Mouse (Mus musculus) heart, embryonic 16.5 days (tissue): Measurements from ENCODE around the gene Adtrp. TPM values are rescaled to one million over a fixed set of nuclear protein-coding genes. Genes with fewer than 3 reads are reported as not detected.

ENCODE experiments used
- ATAC-seq: fragments of 200-750 bp; cut with Nextera tagmentation; replicated peaks from 2 replicates; pipeline ENCODE4 v1.8.0; 2017; ENCODE audit warnings: moderate number of reproducible peaks; ENCODE audit not compliant: insufficient read depth, low FRiP score; ENCODE audit errors: extremely low read depth
- H3K27ac ChIP-seq: fragments of 300-500 bp; sonication (generic); 2 replicates; pipeline ENCODE4 v1.5.1; 2014; ENCODE audit warnings: mild to moderate bottlenecking, low read length, control low read depth, moderate library complexity
- H3K27me3 ChIP-seq: fragments of 300-500 bp; sonication (generic); 2 replicates; pipeline ENCODE4 v1.6.1; 2014; ENCODE audit warnings: low read length, mixed read lengths; ENCODE audit not compliant: control insufficient read depth, insufficient read depth
- H3K36me3 ChIP-seq: fragments of 300-500 bp; sonication (generic); 2 replicates; pipeline ENCODE4 v1.6.1; 2014; ENCODE audit not compliant: control insufficient read depth, insufficient read depth
- H3K4me1 ChIP-seq: fragments of 300-500 bp; sonication (generic); 2 replicates; pipeline ENCODE4 v1.6.1; 2014; ENCODE audit warnings: low read length, mixed read lengths; ENCODE audit not compliant: control insufficient read depth, insufficient read depth
- H3K4me2 ChIP-seq: fragments of 300-500 bp; sonication (generic); 2 replicates; pipeline ENCODE4 v1.6.1; 2014; ENCODE audit warnings: low read depth, mild to moderate bottlenecking, control low read depth, low read length
- H3K4me3 ChIP-seq: fragments of 300-500 bp; sonication (generic); 2 replicates; pipeline ENCODE4 v1.5.1; 2014; ENCODE audit warnings: mild to moderate bottlenecking, control low read depth, low read length
- H3K9ac ChIP-seq: fragments of 300-500 bp; sonication (generic); 2 replicates; pipeline ENCODE4 v1.6.1; 2014; ENCODE audit warnings: low read length, control low read depth
- H3K9me3 ChIP-seq: fragments of 300-500 bp; sonication (generic); replicated peaks from 2 replicates; pipeline ENCODE4 v1.6.1; 2016; ENCODE audit warnings: low read length; ENCODE audit not compliant: control insufficient read depth
- WGBS: fragments of 180-500 bp; shearing (Covaris S2); extraction: QIAGEN DNeasy Blood & Tissue Kit; methylation state at CpG from one replicate; pipeline ENCODE4 v1.1.7; 2014; 5-methylcytosine and 5-hydroxymethylcytosine counted together
- polyA plus RNA-seq: library from polyadenylated mRNA; unstranded; fragments of >200 nt; fragmentation: Nextera tagmentation; extraction: Ambion mirVana; gene quantifications from 2 replicates; pipeline ENCODE4 v1.2.1, GENCODE M21; 2015

Gene Adtrp
- polyA plus RNA-seq, 1 experiment from 2014 or later = not detected

DNA sequence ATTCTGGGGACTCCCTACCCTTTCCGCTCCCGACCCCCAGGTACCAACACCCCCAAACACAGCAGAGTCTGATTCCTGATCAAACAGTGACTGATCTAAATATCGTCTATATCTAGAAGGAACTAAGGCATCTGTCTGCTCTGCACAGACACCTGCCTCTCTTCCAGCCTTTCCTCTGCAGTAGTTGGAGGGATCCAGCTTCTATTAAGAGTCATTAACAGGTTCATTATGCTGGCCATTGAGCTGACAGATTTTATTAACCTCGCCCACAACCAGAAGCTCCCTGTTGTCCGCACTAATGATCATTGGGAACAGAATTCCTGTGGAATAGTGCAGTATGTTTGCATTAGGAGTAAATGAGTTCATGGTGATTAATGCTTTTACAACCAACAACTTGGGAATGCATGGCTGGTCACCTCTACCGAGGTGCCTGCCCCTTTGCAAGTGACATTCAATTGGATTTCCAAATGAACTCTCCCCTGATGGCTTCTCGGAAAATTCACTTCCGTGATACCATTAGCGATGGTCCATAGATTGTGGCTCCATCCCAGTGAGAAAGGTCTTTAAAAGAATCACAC lies 67.8 kb downstream of the Adtrp start:
- no peaks in the 10 kb centered on the region for H3K4me1 ChIP-seq
- 83% methylated on average over 9 of the region's 9 CpGs for WGBS

GRCm38 (mm10) chr13:41773812-41774376 lies 73.6 kb downstream of the Adtrp start:
- Histone ChIP-seq H3K4me1 (no peaks in the 10 kb centered on the region), H3K9ac (no peak overlapping the region), H3K9me3 (no peaks in the 10 kb centered on the region), H3K27me3 (no peaks in the 10 kb centered on the region), H3K27ac (no peak overlapping the region), H3K4me2 (no peak overlapping the region), H3K36me3 (no peaks in the 10 kb centered on the region), H3K4me3 (no peak overlapping the region)
- WGBS = 90% methylated on average over 4 of the region's 4 CpGs
- ATAC-seq = no peak

More for the DNA sequence above, 67.8 kb downstream of the Adtrp start:
- no peaks in the 10 kb centered on the region for H3K9me3 ChIP-seq
- H3K27me3 ChIP-seq = no peaks in the 10 kb centered on the region
- H3K9ac ChIP-seq = no peak overlapping the region
- no peak overlapping the region for H3K4me3 ChIP-seq
- ATAC-seq = no peak
- no peak overlapping the region for H3K4me2 ChIP-seq
- no peak overlapping the region for H3K27ac ChIP-seq
- no peaks in the 10 kb centered on the region for H3K36me3 ChIP-seq

DNA sequence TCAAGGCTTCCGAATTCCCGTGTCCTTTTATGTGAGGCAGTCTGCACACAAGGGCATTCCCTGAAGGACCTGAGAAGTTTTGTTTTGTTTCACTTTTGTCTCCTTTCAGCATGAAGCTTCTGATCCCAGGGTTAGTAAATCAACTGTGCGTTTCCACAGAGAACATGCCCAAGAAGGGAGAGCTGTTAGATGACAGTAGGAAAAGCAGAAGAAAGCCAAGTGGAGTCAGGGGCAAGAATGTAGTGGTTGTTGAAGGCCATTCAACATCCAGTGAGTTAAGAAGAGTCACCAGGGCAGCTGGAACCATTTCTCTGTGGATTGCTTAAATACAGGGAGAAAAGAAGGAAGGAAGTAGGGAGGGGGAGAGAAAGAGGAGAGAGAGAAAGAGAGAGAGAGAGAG lies 76.4 kb downstream of the Adtrp start:
- H3K27me3 ChIP-seq = no peaks in the 10 kb centered on the region
- no peaks in the 10 kb centered on the region for H3K4me1 ChIP-seq
- no peak overlapping the region for H3K27ac ChIP-seq
- WGBS = 67% methylated on average over 3 of the region's 3 CpGs
- H3K4me2 ChIP-seq = no peak overlapping the region
- no peak overlapping the region for H3K4me3 ChIP-seq
- no peaks in the 10 kb centered on the region for H3K36me3 ChIP-seq
- H3K9me3 ChIP-seq = no peaks in the 10 kb centered on the region
- H3K9ac ChIP-seq = no peak overlapping the region
- no peak for ATAC-seq

- no peak overlapping the region for H3K27ac ChIP-seq
- no peak for ATAC-seq
- WGBS = 81% methylated on average over 4 of the region's 4 CpGs
Measured at GRCm38 (mm10) chr13:41767941-41768340, 79.5 kb downstream of the Adtrp start.

DNA sequence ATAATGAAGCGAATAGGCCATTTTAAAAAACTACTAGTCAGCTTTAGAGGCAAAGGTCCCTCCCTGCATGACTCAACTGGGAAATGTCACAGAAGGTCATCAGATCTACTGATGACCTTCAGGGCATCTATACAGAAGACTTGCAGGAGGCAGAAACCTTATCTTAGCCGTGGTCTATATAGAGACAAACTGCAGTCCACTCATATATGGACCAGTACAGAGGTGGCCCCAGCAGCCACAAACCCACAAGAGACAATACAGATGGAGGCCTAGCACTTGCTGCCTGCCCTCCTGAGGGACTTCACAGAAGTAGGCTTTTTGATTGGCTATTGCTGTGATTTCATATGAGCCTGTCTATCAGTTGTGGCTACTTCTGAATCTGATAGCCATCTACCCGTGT lies 85.5 kb downstream of the Adtrp start:
- peaks cover 3% of the 10 kb centered on the region; the same call in 1 of the 2 replicates for H3K4me1 ChIP-seq
- ATAC-seq = no peak
- H3K9ac ChIP-seq = no peak overlapping the region
- H3K36me3 ChIP-seq = no peaks in the 10 kb centered on the region
- H3K4me3 ChIP-seq = no peak overlapping the region
- H3K27me3 ChIP-seq = no peaks in the 10 kb centered on the region
- H3K4me2 ChIP-seq = no peak overlapping the region
- H3K9me3 ChIP-seq = no peaks in the 10 kb centered on the region
- H3K27ac ChIP-seq = no peak overlapping the region
- WGBS = 74% methylated on average over 3 of the region's 3 CpGs

More at GRCm38 (mm10) chr13:41767941-41768340, 79.5 kb downstream of the Adtrp start:
- H3K4me3 ChIP-seq = no peak overlapping the region
- H3K9me3 ChIP-seq = no peaks in the 10 kb centered on the region
- no peaks in the 10 kb centered on the region for H3K36me3 ChIP-seq
- no peak overlapping the region for H3K9ac ChIP-seq
- H3K4me1 ChIP-seq = no peaks in the 10 kb centered on the region
- no peak overlapping the region for H3K4me2 ChIP-seq
- H3K27me3 ChIP-seq = no peaks in the 10 kb centered on the region

- ATAC-seq = no peak
- no peak overlapping the region for H3K9ac ChIP-seq
- no peaks in the 10 kb centered on the region for H3K27me3 ChIP-seq
- no peak overlapping the region for H3K4me2 ChIP-seq
- peaks cover 3% of the 10 kb centered on the region; the same call in 1 of the 2 replicates for H3K4me1 ChIP-seq
- no peak overlapping the region for H3K4me3 ChIP-seq
- H3K27ac ChIP-seq = no peak overlapping the region
- peaks cover 2% of the 10 kb centered on the region; the same call in 1 of the 2 replicates for H3K9me3 ChIP-seq
- no peaks in the 10 kb centered on the region for H3K36me3 ChIP-seq
- WGBS = 50% methylated on average over 10 of the region's 10 CpGs
Measured at GRCm38 (mm10) chr13:41760484-41760883, 87.0 kb downstream of the Adtrp start.

DNA sequence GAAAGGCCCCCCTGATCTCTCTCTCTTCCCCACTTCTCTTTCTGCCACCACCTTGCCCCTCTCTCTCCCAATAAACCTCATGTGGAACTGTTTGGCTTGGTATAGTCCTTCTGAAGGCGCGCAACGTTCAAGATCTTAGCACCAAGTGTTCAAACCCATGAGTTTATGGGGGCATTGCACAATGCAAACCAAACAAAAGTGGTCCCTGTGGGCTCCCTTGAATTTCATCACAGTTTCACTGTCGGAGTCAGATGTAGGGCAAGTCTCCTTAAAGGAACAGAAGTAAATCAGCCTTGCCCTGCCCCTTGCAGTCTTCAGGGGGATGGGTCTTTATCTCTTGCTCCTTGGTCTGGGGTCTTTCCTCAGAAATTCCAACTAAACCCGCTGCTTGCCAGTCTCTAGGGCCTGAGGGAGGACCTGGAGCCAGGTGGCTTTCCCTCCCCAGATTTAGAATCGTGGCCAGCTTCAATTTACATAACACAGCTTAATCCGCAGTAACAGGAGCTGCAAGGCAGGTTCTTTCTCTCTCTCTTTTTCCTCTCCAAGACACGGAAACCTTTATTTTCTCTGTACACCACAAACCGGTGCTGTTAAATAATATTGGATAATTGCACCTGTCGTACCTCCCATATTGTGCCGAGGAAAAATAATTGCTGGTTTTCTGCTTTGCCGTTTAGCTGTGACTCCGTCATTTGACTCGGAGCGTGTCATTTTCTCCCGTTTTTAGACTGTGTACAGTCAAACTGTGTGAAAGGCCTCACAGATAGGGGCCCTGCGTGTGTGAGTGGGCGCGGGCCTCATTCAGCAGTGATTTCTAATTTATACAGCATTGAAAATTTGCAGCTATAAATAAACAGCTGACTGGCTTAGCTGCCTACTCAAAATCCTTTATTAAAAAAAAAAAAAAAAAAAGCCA lies 88.7 kb downstream of the Adtrp start:
- H3K9me3 ChIP-seq = peaks cover 2% of the 10 kb centered on the region; the same call in 1 of the 2 replicates
- H3K4me1 ChIP-seq = peaks cover 3% of the 10 kb centered on the region; the same call in 1 of the 2 replicates
- H3K27ac ChIP-seq = no peak overlapping the region
- H3K4me2 ChIP-seq = no peak overlapping the region
- no peaks in the 10 kb centered on the region for H3K36me3 ChIP-seq
- no peaks in the 10 kb centered on the region for H3K27me3 ChIP-seq
- WGBS = 79% methylated on average over 19 of the region's 19 CpGs
- ATAC-seq = no peak
- H3K4me3 ChIP-seq = no peak overlapping the region
- H3K9ac ChIP-seq = no peak overlapping the region

DNA sequence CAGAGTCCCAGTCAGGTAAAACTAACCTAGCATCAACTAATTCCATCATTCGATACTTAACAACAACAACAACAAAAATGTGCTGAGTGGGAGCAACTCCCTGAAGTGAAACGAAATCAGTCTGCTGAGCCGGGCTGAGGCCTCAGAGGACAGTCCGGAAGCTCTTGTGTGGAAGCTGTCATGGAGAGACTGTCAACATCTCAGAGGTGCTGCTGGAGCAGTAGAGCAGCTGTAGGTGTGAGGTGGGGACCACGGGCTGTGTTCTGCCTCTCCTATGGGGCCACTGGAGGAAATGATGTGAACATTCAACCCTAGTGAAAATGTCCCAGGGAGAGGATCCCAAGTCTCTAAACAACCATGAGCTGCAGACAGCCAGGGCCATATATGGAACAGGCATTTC lies 94.4 kb downstream of the Adtrp start:
- H3K36me3 ChIP-seq = no peaks in the 10 kb centered on the region
- no peak; the same call in 1 of the 2 replicates for ATAC-seq
- H3K27me3 ChIP-seq = no peaks in the 10 kb centered on the region
- H3K4me3 ChIP-seq = no peak overlapping the region
- no peak overlapping the region for H3K27ac ChIP-seq
- H3K9me3 ChIP-seq = peaks cover 2% of the 10 kb centered on the region; the same call in 1 of the 2 replicates
- H3K9ac ChIP-seq = no peak overlapping the region
- WGBS = 29% methylated on average over 5 of the region's 5 CpGs
- H3K4me2 ChIP-seq = no peak overlapping the region
- H3K4me1 ChIP-seq = peaks cover 13% of the 10 kb centered on the region

GRCm38 (mm10) chr13:41750481-41750880 lies 97.0 kb downstream of the Adtrp start:
- Histone ChIP-seq H3K4me1 (peaks cover 13% of the 10 kb centered on the region), H3K4me3 (no peak overlapping the region), H3K9me3 (no peaks in the 10 kb centered on the region), H3K27ac (no peak overlapping the region), H3K27me3 (no peaks in the 10 kb centered on the region), H3K36me3 (no peaks in the 10 kb centered on the region), H3K9ac (no peak overlapping the region), H3K4me2 (no peak overlapping the region)
- no peak for ATAC-seq
- 74% methylated on average over 5 of the region's 5 CpGs for WGBS
